Mouse (Mus musculus): ENCODE results near the gene Gdap1l1. TPM values are rescaled to one million over a fixed set of nuclear protein-coding genes. Genes with fewer than 3 reads are reported as not detected.

Gene Gdap1l1
- polyA plus RNA-seq, 1 experiment from 2014 or later: 114 TPM

- no peak overlapping the region for H3K4me3 ChIP-seq (replicated peaks)
- H3K36me3 ChIP-seq: no peaks in the 10 kb centered on the region
- H3K27me3 ChIP-seq: no peaks in the 10 kb centered on the region
- H3K4me2 ChIP-seq (replicated peaks): no peak overlapping the region
- peaks cover 10% of the 10 kb centered on the region; the same call in 1 of the 2 replicates for H3K4me1 ChIP-seq (replicated peaks)
- 12% methylated on average over 5 of the region's 5 CpGs for WGBS
- no peak overlapping the region for H3K9ac ChIP-seq (replicated peaks)
- ATAC-seq: no peak
- H3K9me3 ChIP-seq: no peaks in the 10 kb centered on the region
- H3K27ac ChIP-seq: no peak overlapping the region
Observed at GRCm38 (mm10) chr2:163493031-163493430, 54.8 kb downstream of the Gdap1l1 start.

GRCm38 (mm10) chr2:163493976-163494375 lies 55.7 kb downstream of the Gdap1l1 start:
- no peak overlapping the region for H3K4me3 ChIP-seq (replicated peaks)
- H3K9ac ChIP-seq (replicated peaks): no peak overlapping the region
- WGBS: 51% methylated on average over 5 of the region's 5 CpGs
- no peaks in the 10 kb centered on the region for H3K36me3 ChIP-seq
- no peaks in the 10 kb centered on the region for H3K27me3 ChIP-seq
- H3K27ac ChIP-seq: no peak overlapping the region
- no peak for ATAC-seq
- H3K4me2 ChIP-seq (replicated peaks): no peak overlapping the region
- H3K4me1 ChIP-seq (replicated peaks): peaks cover 10% of the 10 kb centered on the region; the same call in 1 of the 2 replicates
- no peaks in the 10 kb centered on the region for H3K9me3 ChIP-seq

- no peak overlapping the region for H3K4me2 ChIP-seq (replicated peaks)
- no peak overlapping the region for H3K9ac ChIP-seq (replicated peaks)
- H3K9me3 ChIP-seq: no peaks in the 10 kb centered on the region
- no peak overlapping the region for H3K4me3 ChIP-seq (replicated peaks)
- no peak overlapping the region for H3K27ac ChIP-seq
- H3K27me3 ChIP-seq: no peaks in the 10 kb centered on the region
- H3K4me1 ChIP-seq (replicated peaks): peaks cover 10% of the 10 kb centered on the region; the same call in 1 of the 2 replicates
- no peaks in the 10 kb centered on the region for H3K36me3 ChIP-seq
- WGBS: 40% methylated on average over 6 of the region's 6 CpGs
- no peak for ATAC-seq
Observed at GRCm38 (mm10) chr2:163494456-163494855, 56.2 kb downstream of the Gdap1l1 start.

GRCm38 (mm10) chr2:163502219-163502618 lies 63.9 kb downstream of the Gdap1l1 start:
- Histone ChIP-seq H3K36me3 (no peaks in the 10 kb centered on the region), H3K27ac (no peak overlapping the region), H3K9ac (replicated peaks) (no peak overlapping the region), H3K4me1 (replicated peaks) (no peaks in the 10 kb centered on the region), H3K27me3 (no peaks in the 10 kb centered on the region), H3K4me3 (replicated peaks) (no peak overlapping the region), H3K4me2 (replicated peaks) (no peak overlapping the region), H3K9me3 (no peaks in the 10 kb centered on the region)
- 68% methylated on average over 2 of the region's 2 CpGs for WGBS
- no peak for ATAC-seq

- H3K4me1 ChIP-seq (replicated peaks): no peaks in the 10 kb centered on the region
- no peak overlapping the region for H3K9ac ChIP-seq (replicated peaks)
- H3K36me3 ChIP-seq: no peaks in the 10 kb centered on the region
- ATAC-seq: no peak
- 82% methylated on average over 7 of the region's 7 CpGs for WGBS
- no peak overlapping the region for H3K27ac ChIP-seq
- H3K4me3 ChIP-seq (replicated peaks): no peak overlapping the region
- H3K27me3 ChIP-seq: no peaks in the 10 kb centered on the region
- no peak overlapping the region for H3K4me2 ChIP-seq (replicated peaks)
- no peaks in the 10 kb centered on the region for H3K9me3 ChIP-seq
Observed at GRCm38 (mm10) chr2:163503191-163503590, 64.9 kb downstream of the Gdap1l1 start.

Other genes starting within 250 kb of the Gdap1l1 start
- 38.8 and 44.2 TPM in 2 replicates for gene Tox2, start 235.4 kb upstream of the Gdap1l1 start, polyA plus RNA-seq (2015; fragmentation: Nextera tagmentation; extraction: Ambion mirVana)
- 0.13 and 0.31 TPM in 2 replicates for gene Jph2, start 40.5 kb upstream of the Gdap1l1 start, polyA plus RNA-seq (2015; fragmentation: Nextera tagmentation; extraction: Ambion mirVana)
- 77.3 and 79.4 TPM in 2 replicates for gene Oser1, start 13.8 kb upstream of the Gdap1l1 start, polyA plus RNA-seq (2015; fragmentation: Nextera tagmentation; extraction: Ambion mirVana)
- 12.1 and 12.7 TPM in 2 replicates for gene Fitm2, start 34.2 kb downstream of the Gdap1l1 start, polyA plus RNA-seq (2015; fragmentation: Nextera tagmentation; extraction: Ambion mirVana)
- gene R3hdml, start 53.8 kb downstream of the Gdap1l1 start, polyA plus RNA-seq (2015; fragmentation: Nextera tagmentation; extraction: Ambion mirVana): 0.18 TPM in 1 of 2 replicates, not detected in the other
- not detected in 2 replicates for gene Hnf4a, start 68.3 kb downstream of the Gdap1l1 start, polyA plus RNA-seq (2015; fragmentation: Nextera tagmentation; extraction: Ambion mirVana)
- 50.2 and 50.7 TPM in 2 replicates for gene Ttpal, start 163.8 kb downstream of the Gdap1l1 start, polyA plus RNA-seq (2015; fragmentation: Nextera tagmentation; extraction: Ambion mirVana)
- 30.5 and 31.7 TPM in 2 replicates for gene Serinc3, start 206.7 kb downstream of the Gdap1l1 start, polyA plus RNA-seq (2015; fragmentation: Nextera tagmentation; extraction: Ambion mirVana)
- gene Pkig, start 219.9 kb downstream of the Gdap1l1 start, polyA plus RNA-seq (2015; fragmentation: Nextera tagmentation; extraction: Ambion mirVana): 124 and 126 TPM in 2 replicates

Data from midbrain, embryonic 13.5 days (tissue).